Mouse (Mus musculus) testis, postnatal 14 days (tissue): ENCODE measurements around the gene Gxylt2.

Experiments
- DNase-seq: peaks from one replicate; pipeline ENCODE4 v3.0.0; 2021; ENCODE audit warnings: low spot score

Gene Gxylt2

GRCm38 (mm10) chr6:100704574-100705365 is at the start of gene Gxylt2:
Gene Gxylt2, plus strand, starts transcription at chr6:100704734.
- peak; percentile 53 for DNase-seq

GRCm38 (mm10) chr6:100660395-100660794 is 44.1 kb upstream of the Gxylt2 start:
- no peak for DNase-seq

GRCm38 (mm10) chr6:100662224-100662623 is 42.3 kb upstream of the Gxylt2 start:
- DNase-seq: no peak

- no peak for DNase-seq
Observed at GRCm38 (mm10) chr6:100667644-100668043, 36.9 kb upstream of the Gxylt2 start.

- no peak for DNase-seq
Observed at GRCm38 (mm10) chr6:100668858-100669257, 35.7 kb upstream of the Gxylt2 start.

- peak; percentile 55 for DNase-seq
Observed at GRCm38 (mm10) chr6:100670370-100670841, 34.1 kb upstream of the Gxylt2 start.

- DNase-seq: peak; percentile 88
Observed at GRCm38 (mm10) chr6:100670880-100671344, 33.6 kb upstream of the Gxylt2 start, which contains the start of gene Shq1. Gene Shq1, minus strand, starts transcription at chr6:100671157.

- DNase-seq: no peak
Observed at GRCm38 (mm10) chr6:100671401-100671800, 33.1 kb upstream of the Gxylt2 start.

GRCm38 (mm10) chr6:100674974-100675373 is 29.6 kb upstream of the Gxylt2 start:
- DNase-seq: no peak

GRCm38 (mm10) chr6:100676461-100676860 is 28.1 kb upstream of the Gxylt2 start:
- no peak for DNase-seq

- no peak for DNase-seq
Observed at GRCm38 (mm10) chr6:100678636-100679035, 25.9 kb upstream of the Gxylt2 start.

GRCm38 (mm10) chr6:100686341-100686740 is 18.2 kb upstream of the Gxylt2 start:
- DNase-seq: no peak

- no peak for DNase-seq
Observed at GRCm38 (mm10) chr6:100699986-100700385, 4.5 kb upstream of the Gxylt2 start.

- no peak for DNase-seq
Observed at GRCm38 (mm10) chr6:100700774-100701173, 3.8 kb upstream of the Gxylt2 start.

- no peak for DNase-seq
Observed at GRCm38 (mm10) chr6:100704197-100704573, 349 bp upstream of the Gxylt2 start.

GRCm38 (mm10) chr6:100705366-100705811 is 855 bp downstream of the Gxylt2 start:
- no peak for DNase-seq

GRCm38 (mm10) chr6:100706861-100707260 is 2.3 kb downstream of the Gxylt2 start:
- no peak for DNase-seq

GRCm38 (mm10) chr6:100707557-100707956 is 3.0 kb downstream of the Gxylt2 start:
- DNase-seq: no peak

- no peak for DNase-seq
Observed at GRCm38 (mm10) chr6:100708248-100708647, 3.7 kb downstream of the Gxylt2 start.

- no peak for DNase-seq
Observed at GRCm38 (mm10) chr6:100708996-100709395, 4.5 kb downstream of the Gxylt2 start.

- DNase-seq: peak; percentile 26
Observed at GRCm38 (mm10) chr6:100709483-100709882, 4.9 kb downstream of the Gxylt2 start.

- DNase-seq: no peak
Observed at GRCm38 (mm10) chr6:100710170-100710569, 5.6 kb downstream of the Gxylt2 start.

- no peak for DNase-seq
Observed at GRCm38 (mm10) chr6:100710866-100711265, 6.3 kb downstream of the Gxylt2 start.
